Mouse (Mus musculus) hindbrain, embryonic 13.5 days (tissue): ENCODE data around the gene Gas7. TPM values are rescaled to one million over a fixed set of nuclear protein-coding genes. Genes with fewer than 3 reads are reported as not detected.

ENCODE experiments used
- ATAC-seq: fragments of 200-750 bp; cut with Nextera tagmentation; 2 replicates; pipeline ENCODE4 v1.8.0; 2017; ENCODE audit warnings: moderate TSS enrichment; ENCODE audit not compliant: low FRiP score
- H3K27ac ChIP-seq: fragments of 300-500 bp; sonication (generic); 2 replicates; pipeline ENCODE4 v1.5.1; 2015; ENCODE audit warnings: inconsistent platforms, mild to moderate bottlenecking, moderate library complexity
- H3K27me3 ChIP-seq: fragments of 300-500 bp; sonication (generic); 2 replicates; pipeline ENCODE4 v1.6.1; 2015; ENCODE audit warnings: mild to moderate bottlenecking, inconsistent platforms
- H3K36me3 ChIP-seq: fragments of 300-500 bp; sonication (generic); 2 replicates; pipeline ENCODE4 v1.6.1; 2015; ENCODE audit warnings: mild to moderate bottlenecking, inconsistent platforms
- H3K4me1 ChIP-seq: fragments of 300-500 bp; sonication (generic); replicated peaks from 2 replicates; pipeline ENCODE4 v1.6.1; 2015; ENCODE audit warnings: inconsistent platforms
- H3K4me2 ChIP-seq: fragments of 300-500 bp; sonication (generic); 2 replicates; pipeline ENCODE4 v1.6.1; 2015; ENCODE audit warnings: inconsistent platforms, mild to moderate bottlenecking, moderate library complexity
- H3K4me3 ChIP-seq: fragments of 300-500 bp; sonication (generic); 2 replicates; pipeline ENCODE4 v1.5.1; 2015; ENCODE audit warnings: mild to moderate bottlenecking, inconsistent platforms
- H3K9ac ChIP-seq: fragments of 300-500 bp; sonication (generic); 2 replicates; pipeline ENCODE4 v1.6.1; 2015; ENCODE audit warnings: mild to moderate bottlenecking, inconsistent platforms
- H3K9me3 ChIP-seq: fragments of 300-500 bp; sonication (generic); 2 replicates; pipeline ENCODE4 v1.6.1; 2016; ENCODE audit warnings: inconsistent platforms
- WGBS: fragments of 180-500 bp; shearing (Covaris S2); methylation state at CpG from one replicate; pipeline ENCODE4 v1.1.7; 2015; 5-methylcytosine and 5-hydroxymethylcytosine counted together
- polyA plus RNA-seq: library from polyadenylated mRNA; unstranded; fragments of >200 nt; fragmentation: Nextera tagmentation; extraction: Ambion mirVana; gene quantifications from 2 replicates; pipeline ENCODE4 v1.2.1, GENCODE M21; 2015

Gene Gas7
- polyA plus RNA-seq, 1 experiment from 2014 or later: 11.3 TPM

- H3K4me1 ChIP-seq: peaks cover 12% of the 10 kb centered on the region; the same call in 1 of the 2 replicates
- no peak for ATAC-seq
- 75% methylated on average over 3 of the region's 3 CpGs for WGBS
Measured at GRCm38 (mm10) chr11:67525841-67526240, 70.6 kb downstream of the Gas7 start.

GRCm38 (mm10) chr11:67526621-67527545, 71.6 kb downstream of the Gas7 start:
- H3K4me3 ChIP-seq: no peak overlapping the region
- H3K4me2 ChIP-seq: no peak overlapping the region
- WGBS: 79% methylated on average over 12 of the region's 12 CpGs
- no peaks in the 10 kb centered on the region for H3K27me3 ChIP-seq
- no peak overlapping the region for H3K9ac ChIP-seq
- H3K9me3 ChIP-seq: no peaks in the 10 kb centered on the region
- H3K36me3 ChIP-seq: no peaks in the 10 kb centered on the region
- H3K4me1 ChIP-seq: peaks cover 12% of the 10 kb centered on the region; the same call in 1 of the 2 replicates
- no peak for ATAC-seq
- no peak overlapping the region for H3K27ac ChIP-seq

More at GRCm38 (mm10) chr11:67525841-67526240, 70.6 kb downstream of the Gas7 start:
- Histone ChIP-seq H3K4me3 (no peak overlapping the region), H3K36me3 (no peaks in the 10 kb centered on the region), H3K27me3 (no peaks in the 10 kb centered on the region), H3K4me2 (no peak overlapping the region), H3K9me3 (no peaks in the 10 kb centered on the region), H3K27ac (no peak overlapping the region), H3K9ac (no peak overlapping the region)

DNA sequence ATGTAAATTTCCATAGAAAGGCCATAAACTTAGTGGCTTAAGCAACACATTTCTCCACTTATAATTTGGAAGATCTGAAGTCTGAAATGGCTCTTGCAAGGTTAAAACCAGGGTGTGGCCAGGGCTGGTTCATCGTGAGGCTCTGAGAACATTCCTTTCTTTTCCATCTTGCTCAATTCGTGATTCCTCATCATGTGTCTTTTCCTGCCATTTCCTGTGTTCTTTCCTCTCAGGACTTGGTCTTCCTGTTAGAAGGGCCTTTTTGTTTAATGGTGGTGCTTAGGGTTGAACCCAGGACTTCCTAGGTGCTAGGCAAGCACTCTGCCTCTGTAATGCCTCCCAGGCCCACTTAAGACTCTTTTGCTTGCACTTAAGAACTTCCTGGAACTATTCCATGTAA, 76.0 kb downstream of the Gas7 start:
- H3K9me3 ChIP-seq: no peaks in the 10 kb centered on the region
- H3K9ac ChIP-seq: no peak overlapping the region
- no peak overlapping the region for H3K4me3 ChIP-seq
- WGBS: 84% methylated on average over 2 of the region's 2 CpGs
- no peaks in the 10 kb centered on the region for H3K36me3 ChIP-seq
- H3K27me3 ChIP-seq: no peaks in the 10 kb centered on the region
- no peak for ATAC-seq
- peaks cover 8% of the 10 kb centered on the region; the same call in 1 of the 2 replicates for H3K4me1 ChIP-seq
- H3K4me2 ChIP-seq: no peak overlapping the region
- H3K27ac ChIP-seq: no peak overlapping the region

GRCm38 (mm10) chr11:67531926-67532565, 76.8 kb downstream of the Gas7 start:
- 83% methylated on average over 6 of the region's 6 CpGs for WGBS

DNA sequence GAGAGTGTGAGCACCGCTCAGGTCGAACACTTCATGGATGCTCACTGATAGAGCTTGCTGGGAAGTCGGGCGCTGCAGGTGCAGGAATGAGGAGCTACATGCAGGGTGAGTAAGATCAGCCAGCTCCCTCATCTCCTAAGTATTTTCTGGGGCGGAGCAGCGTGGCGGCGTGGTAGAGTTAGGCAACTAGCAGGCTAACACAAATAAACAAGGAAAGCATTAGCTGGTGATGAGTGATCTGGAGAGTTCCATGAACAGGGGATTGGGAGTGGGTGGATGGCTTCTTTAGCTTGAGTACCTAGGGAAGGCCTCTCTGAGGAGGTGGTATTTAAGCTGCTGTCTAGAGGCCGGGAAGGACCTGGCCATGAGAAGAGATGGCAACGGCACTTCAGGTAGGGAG, 77.5 kb downstream of the Gas7 start:
- Histone ChIP-seq H3K4me1 (no peaks in the 10 kb centered on the region), H3K4me2 (no peak overlapping the region), H3K9me3 (no peaks in the 10 kb centered on the region), H3K36me3 (no peaks in the 10 kb centered on the region), H3K9ac (no peak overlapping the region), H3K4me3 (no peak overlapping the region), H3K27me3 (no peaks in the 10 kb centered on the region), H3K27ac (no peak overlapping the region)
- WGBS: 92% methylated on average over 10 of the region's 10 CpGs
- no peak for ATAC-seq

More at GRCm38 (mm10) chr11:67531926-67532565, 76.8 kb downstream of the Gas7 start:
- Histone ChIP-seq H3K9me3 (no peaks in the 10 kb centered on the region), H3K4me3 (no peak overlapping the region), H3K27me3 (no peaks in the 10 kb centered on the region), H3K4me2 (no peak overlapping the region), H3K4me1 (peaks cover 3% of the 10 kb centered on the region; the same call in 1 of the 2 replicates), H3K9ac (no peak overlapping the region), H3K27ac (no peak overlapping the region), H3K36me3 (no peaks in the 10 kb centered on the region)
- no peak for ATAC-seq

GRCm38 (mm10) chr11:67533151-67533550, 77.9 kb downstream of the Gas7 start:
- Histone ChIP-seq H3K4me1 (no peaks in the 10 kb centered on the region), H3K4me3 (no peak overlapping the region), H3K27ac (no peak overlapping the region), H3K9me3 (no peaks in the 10 kb centered on the region), H3K9ac (no peak overlapping the region), H3K36me3 (no peaks in the 10 kb centered on the region), H3K4me2 (no peak overlapping the region), H3K27me3 (no peaks in the 10 kb centered on the region)
- 85% methylated on average over 6 of the region's 6 CpGs for WGBS
- ATAC-seq: no peak

DNA sequence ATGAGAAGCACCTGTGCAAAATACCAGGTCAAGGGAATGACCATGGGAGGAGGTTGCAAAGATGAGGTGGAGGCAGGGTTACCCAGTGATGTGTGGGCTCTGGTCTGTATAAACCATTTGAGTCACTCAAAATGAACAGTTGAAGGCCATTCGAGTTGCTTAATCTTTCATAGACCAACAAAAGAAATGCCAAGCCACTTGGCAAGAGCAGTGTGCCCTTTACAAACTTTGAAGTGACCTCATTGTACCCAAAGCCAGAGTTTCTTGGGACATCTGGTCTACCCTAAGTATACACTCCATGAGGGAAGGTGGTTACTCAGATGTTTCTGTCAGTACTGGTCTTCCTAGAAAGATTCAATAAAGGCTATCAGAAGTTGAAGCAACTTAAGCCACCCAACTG, 80.5 kb downstream of the Gas7 start:
- H3K27ac ChIP-seq: no peak overlapping the region
- H3K9me3 ChIP-seq: no peaks in the 10 kb centered on the region
- no peak overlapping the region for H3K9ac ChIP-seq
- H3K4me3 ChIP-seq: no peak overlapping the region
- 79% methylated on average over 1 of the region's 1 CpGs for WGBS
- no peak for ATAC-seq
- no peaks in the 10 kb centered on the region for H3K36me3 ChIP-seq
- no peaks in the 10 kb centered on the region for H3K27me3 ChIP-seq
- H3K4me2 ChIP-seq: no peak overlapping the region
- H3K4me1 ChIP-seq: no peaks in the 10 kb centered on the region

GRCm38 (mm10) chr11:67536413-67536812, 81.2 kb downstream of the Gas7 start:
- H3K9me3 ChIP-seq: no peaks in the 10 kb centered on the region
- H3K4me3 ChIP-seq: no peak overlapping the region
- no peak overlapping the region for H3K4me2 ChIP-seq
- WGBS: 89% methylated on average over 1 of the region's 1 CpGs
- no peaks in the 10 kb centered on the region for H3K27me3 ChIP-seq
- no peaks in the 10 kb centered on the region for H3K4me1 ChIP-seq
- ATAC-seq: no peak
- H3K9ac ChIP-seq: no peak overlapping the region
- no peaks in the 10 kb centered on the region for H3K36me3 ChIP-seq
- no peak overlapping the region for H3K27ac ChIP-seq

- no peak for ATAC-seq
- Histone ChIP-seq H3K4me2 (no peak overlapping the region), H3K4me1 (no peaks in the 10 kb centered on the region), H3K4me3 (no peak overlapping the region), H3K9me3 (no peaks in the 10 kb centered on the region), H3K36me3 (no peaks in the 10 kb centered on the region), H3K27me3 (no peaks in the 10 kb centered on the region), H3K9ac (no peak overlapping the region), H3K27ac (no peak overlapping the region)
- WGBS: 86% methylated on average over 4 of the region's 4 CpGs
Measured at GRCm38 (mm10) chr11:67537353-67537752, 82.1 kb downstream of the Gas7 start.

GRCm38 (mm10) chr11:67538557-67538956, 83.3 kb downstream of the Gas7 start:
- no peaks in the 10 kb centered on the region for H3K9me3 ChIP-seq
- no peaks in the 10 kb centered on the region for H3K27me3 ChIP-seq
- WGBS: 83% methylated on average over 6 of the region's 6 CpGs
- ATAC-seq: no peak
- H3K9ac ChIP-seq: no peak overlapping the region
- H3K4me1 ChIP-seq: no peaks in the 10 kb centered on the region
- H3K27ac ChIP-seq: no peak overlapping the region
- no peak overlapping the region for H3K4me2 ChIP-seq
- no peaks in the 10 kb centered on the region for H3K36me3 ChIP-seq
- no peak overlapping the region for H3K4me3 ChIP-seq

- ATAC-seq: no peak
- H3K9me3 ChIP-seq: no peaks in the 10 kb centered on the region
- WGBS: 70% methylated on average over 11 of the region's 11 CpGs
Measured at GRCm38 (mm10) chr11:67544656-67545432, 89.6 kb downstream of the Gas7 start.

GRCm38 (mm10) chr11:67546582-67546981, 91.3 kb downstream of the Gas7 start:
- Histone ChIP-seq H3K9ac (no peak overlapping the region), H3K36me3 (no peaks in the 10 kb centered on the region), H3K4me1 (peaks cover 27% of the 10 kb centered on the region), H3K27ac (no peak overlapping the region), H3K27me3 (no peaks in the 10 kb centered on the region), H3K4me3 (no peak overlapping the region), H3K4me2 (no peak overlapping the region), H3K9me3 (no peaks in the 10 kb centered on the region)
- no peak for ATAC-seq
- 37% methylated on average over 5 of the region's 5 CpGs for WGBS

More at GRCm38 (mm10) chr11:67544656-67545432, 89.6 kb downstream of the Gas7 start:
- H3K4me3 ChIP-seq: no peak overlapping the region
- peaks cover 24% of the 10 kb centered on the region for H3K4me1 ChIP-seq
- H3K27me3 ChIP-seq: no peaks in the 10 kb centered on the region
- no peak overlapping the region for H3K4me2 ChIP-seq
- no peak overlapping the region for H3K9ac ChIP-seq
- no peaks in the 10 kb centered on the region for H3K36me3 ChIP-seq
- H3K27ac ChIP-seq: no peak overlapping the region
